Mouse (Mus musculus): ENCODE data around the gene Ano10. TPM values are rescaled to one million over a fixed set of nuclear protein-coding genes. Genes with fewer than 3 reads are reported as not detected.

Ano10 gene
- polyA plus RNA-seq, 1 experiment from 2014 or later, result 38.6 TPM

DNA sequence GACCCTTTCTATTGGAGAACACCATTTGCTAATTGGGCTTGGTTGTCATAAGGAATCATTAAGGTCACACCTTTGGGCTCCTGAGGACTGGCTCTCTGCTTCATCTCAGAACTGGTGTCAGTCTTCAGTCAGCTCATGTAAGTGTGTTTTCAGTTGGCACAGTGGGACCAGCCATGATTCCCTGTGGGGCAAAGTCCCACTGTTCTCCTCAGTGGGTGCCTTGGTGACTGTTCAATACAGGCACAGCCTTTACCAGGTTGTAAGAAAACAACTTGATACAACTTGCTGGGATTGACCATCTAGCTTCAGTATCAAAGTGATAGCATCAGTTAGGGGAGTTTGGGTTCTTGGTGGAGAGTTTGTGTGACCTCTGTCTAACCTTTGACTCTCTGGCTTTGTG is 148.5 kb downstream of the Ano10 start:
- Histone ChIP-seq H3K36me3 (ENCODE audit: control insufficient read depth, insufficient read depth, low read length) (peaks cover 11% of the 10 kb centered on the region; the same call in 1 of the 2 replicates), H3K27ac (ENCODE audit: low read length) (0 out of 2 replicates have a peak overlapping the region, but pooled peaks have one; percentile 26), H3K4me1 (ENCODE audit: control insufficient read depth, insufficient read depth, low read length) (peaks cover 21% of the 10 kb centered on the region), H3K9ac (ENCODE audit: low read length) (no peak overlapping the region), H3K4me3 (replicated peaks; ENCODE audit: low read length) (no peak overlapping the region), H3K9me3 (replicated peaks; ENCODE audit: control insufficient read depth, low read length) (no peaks in the 10 kb centered on the region), H3K27me3 (ENCODE audit: control insufficient read depth, insufficient read depth, low read length) (no peaks in the 10 kb centered on the region), H3K4me2 (ENCODE audit: low read depth, low read length) (no peak overlapping the region)
- ATAC-seq (ENCODE audit: insufficient read depth, low FRiP score), result no peak

DNA sequence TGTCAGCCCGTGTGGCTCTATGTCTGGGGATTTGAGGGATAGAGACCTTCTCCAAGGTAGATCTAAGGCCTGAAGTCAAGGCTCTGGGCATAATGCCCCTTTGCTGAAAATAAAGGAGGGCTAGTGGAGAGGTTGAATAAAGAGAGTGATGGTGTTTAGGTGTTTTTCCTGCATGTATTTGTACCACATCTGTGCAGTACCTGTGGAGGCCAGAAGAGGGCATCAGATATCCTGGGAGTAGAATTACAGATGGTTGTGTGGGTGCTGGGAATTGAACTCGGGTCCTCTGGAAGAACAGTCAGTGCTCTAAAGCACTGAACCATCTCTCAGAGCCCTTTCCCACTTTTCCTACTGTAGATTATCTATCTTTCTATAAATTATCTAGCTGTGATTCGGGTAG is 149.4 kb downstream of the Ano10 start:
- Histone ChIP-seq H3K27ac (ENCODE audit: low read length) (no peak overlapping the region), H3K4me2 (ENCODE audit: low read depth, low read length) (no peak overlapping the region), H3K9me3 (replicated peaks; ENCODE audit: control insufficient read depth, low read length) (no peaks in the 10 kb centered on the region), H3K4me3 (replicated peaks; ENCODE audit: low read length) (no peak overlapping the region), H3K27me3 (ENCODE audit: control insufficient read depth, insufficient read depth, low read length) (no peaks in the 10 kb centered on the region), H3K36me3 (ENCODE audit: control insufficient read depth, insufficient read depth, low read length) (peaks cover 11% of the 10 kb centered on the region; the same call in 1 of the 2 replicates), H3K4me1 (ENCODE audit: control insufficient read depth, insufficient read depth, low read length) (peaks cover 21% of the 10 kb centered on the region), H3K9ac (ENCODE audit: low read length) (no peak overlapping the region)
- no peak for ATAC-seq (ENCODE audit: insufficient read depth, low FRiP score)
- 94% methylated on average over 3 of the region's 3 CpGs for WGBS

DNA sequence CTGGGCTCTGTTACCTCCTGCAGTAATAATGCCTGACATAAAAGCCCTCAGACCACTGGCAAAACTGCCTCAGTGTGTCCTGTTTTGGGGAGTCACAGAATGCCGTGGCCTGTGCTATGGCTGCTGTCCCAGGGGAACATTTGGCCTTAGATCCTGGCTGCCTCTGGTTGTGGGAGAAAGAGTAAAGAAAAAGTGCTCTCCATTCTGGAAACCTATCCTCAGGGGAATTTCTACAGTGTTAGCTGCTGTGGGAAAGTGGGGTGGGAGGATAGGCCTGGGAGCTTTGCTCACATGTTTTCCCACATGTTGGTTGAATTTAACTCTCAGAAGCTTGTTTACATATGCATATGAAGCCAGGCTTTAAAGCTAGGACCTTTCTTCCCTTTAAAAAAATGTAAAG is 151.0 kb downstream of the Ano10 start:
- WGBS, result 76% methylated on average over 1 of the region's 1 CpGs
- Histone ChIP-seq H3K36me3 (ENCODE audit: control insufficient read depth, insufficient read depth, low read length) (peaks cover 11% of the 10 kb centered on the region; the same call in 1 of the 2 replicates), H3K9me3 (replicated peaks; ENCODE audit: control insufficient read depth, low read length) (no peaks in the 10 kb centered on the region), H3K27ac (ENCODE audit: low read length) (0 out of 2 replicates have a peak overlapping the region, but pooled peaks have one; percentile 21), H3K4me2 (ENCODE audit: low read depth, low read length) (no peak overlapping the region), H3K4me1 (ENCODE audit: control insufficient read depth, insufficient read depth, low read length) (peaks cover 17% of the 10 kb centered on the region), H3K4me3 (replicated peaks; ENCODE audit: low read length) (no peak overlapping the region), H3K9ac (ENCODE audit: low read length) (no peak overlapping the region), H3K27me3 (ENCODE audit: control insufficient read depth, insufficient read depth, low read length) (no peaks in the 10 kb centered on the region)
- no peak for ATAC-seq (ENCODE audit: insufficient read depth, low FRiP score)

DNA sequence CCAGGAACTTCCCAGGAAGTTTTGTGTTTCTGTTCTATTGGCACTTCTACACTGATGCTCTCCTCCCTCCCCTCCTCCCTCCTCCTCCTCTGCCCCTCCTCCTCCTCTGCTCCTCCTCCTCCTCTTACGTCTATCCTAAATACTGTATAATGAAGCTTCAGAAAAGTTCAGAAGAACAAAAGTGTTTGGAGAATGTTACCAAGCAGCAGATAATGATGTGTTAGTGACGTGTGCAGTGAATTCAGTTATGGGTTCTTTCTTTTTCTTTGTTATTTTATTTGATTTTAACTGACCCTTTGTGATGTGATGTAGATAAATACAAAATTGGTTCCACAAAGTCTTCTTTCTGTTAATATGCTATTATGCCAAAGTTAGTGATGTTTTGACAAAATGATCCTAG is 155.0 kb downstream of the Ano10 start:
- Histone ChIP-seq H3K27me3 (ENCODE audit: control insufficient read depth, insufficient read depth, low read length) (no peaks in the 10 kb centered on the region), H3K36me3 (ENCODE audit: control insufficient read depth, insufficient read depth, low read length) (peaks cover 1% of the 10 kb centered on the region; the same call in 1 of the 2 replicates), H3K9me3 (replicated peaks; ENCODE audit: control insufficient read depth, low read length) (no peaks in the 10 kb centered on the region), H3K4me1 (ENCODE audit: control insufficient read depth, insufficient read depth, low read length) (peaks cover 22% of the 10 kb centered on the region), H3K4me3 (replicated peaks; ENCODE audit: low read length) (no peak overlapping the region), H3K9ac (ENCODE audit: low read length) (no peak overlapping the region), H3K27ac (ENCODE audit: low read length) (no peak overlapping the region), H3K4me2 (ENCODE audit: low read depth, low read length) (no peak overlapping the region)
- no peak for ATAC-seq (ENCODE audit: insufficient read depth, low FRiP score)
- 44% methylated on average over 2 of the region's 2 CpGs for WGBS

DNA sequence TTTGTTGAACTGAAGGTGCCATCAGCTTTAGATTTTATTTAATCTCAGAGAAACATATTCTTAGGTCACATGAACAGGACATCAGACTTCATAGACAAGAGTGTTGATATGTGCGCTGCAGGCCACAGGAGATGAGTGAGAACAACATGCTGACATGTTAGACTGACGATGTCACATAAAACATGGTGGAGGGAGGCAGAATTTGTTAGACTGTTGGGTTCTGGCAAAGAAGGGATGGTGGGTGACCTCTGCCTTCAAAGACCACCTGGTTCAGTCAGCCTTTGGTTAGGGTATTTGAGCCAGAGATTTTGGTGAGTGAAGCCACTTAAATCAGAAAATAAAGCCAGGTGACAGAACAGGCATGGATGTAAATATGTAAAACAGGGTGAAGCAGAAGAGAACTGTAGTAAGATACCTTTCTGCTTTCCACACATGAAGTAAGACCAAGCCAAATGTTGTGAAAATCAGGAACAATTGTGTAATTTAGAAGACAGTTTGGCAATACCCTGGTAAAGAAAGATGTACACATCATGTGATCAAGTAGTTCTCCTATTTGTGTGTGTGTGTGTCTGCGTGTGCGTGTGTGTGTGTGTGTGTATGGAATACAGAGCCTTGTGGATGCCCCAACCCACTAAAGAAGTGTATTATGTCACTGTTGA is 155.7 kb downstream of the Ano10 start:
- Histone ChIP-seq H3K9me3 (replicated peaks; ENCODE audit: control insufficient read depth, low read length) (no peaks in the 10 kb centered on the region), H3K9ac (ENCODE audit: low read length) (no peak overlapping the region), H3K4me2 (ENCODE audit: low read depth, low read length) (no peak overlapping the region), H3K36me3 (ENCODE audit: control insufficient read depth, insufficient read depth, low read length) (no peaks in the 10 kb centered on the region), H3K4me3 (replicated peaks; ENCODE audit: low read length) (no peak overlapping the region), H3K27ac (ENCODE audit: low read length) (no peak overlapping the region), H3K27me3 (ENCODE audit: control insufficient read depth, insufficient read depth, low read length) (no peaks in the 10 kb centered on the region), H3K4me1 (ENCODE audit: control insufficient read depth, insufficient read depth, low read length) (peaks cover 22% of the 10 kb centered on the region)
- WGBS, result 94% methylated on average over 4 of the region's 4 CpGs
- no peak for ATAC-seq (ENCODE audit: insufficient read depth, low FRiP score)

DNA sequence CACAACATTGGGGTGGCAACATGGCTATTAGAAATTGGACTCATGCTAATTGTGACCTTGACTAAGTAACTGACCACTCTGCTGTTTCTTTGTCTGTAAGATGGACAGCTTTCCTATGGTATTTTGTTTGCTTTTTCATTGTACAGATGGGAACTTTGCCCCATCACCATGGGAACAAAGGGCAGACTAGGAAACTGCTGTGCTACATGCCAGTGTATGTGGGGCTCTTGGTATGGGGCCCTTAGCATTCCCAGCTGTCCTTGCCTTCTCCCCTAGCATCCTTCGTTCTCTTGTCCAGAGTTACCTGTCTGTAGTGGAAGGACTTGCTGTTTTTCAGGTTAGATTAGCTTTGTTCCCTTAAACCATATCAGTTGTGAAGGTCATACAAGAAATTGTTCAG is 156.3 kb downstream of the Ano10 start:
- H3K4me3 ChIP-seq (replicated peaks; ENCODE audit: low read length), result no peak overlapping the region
- no peak overlapping the region for H3K4me2 ChIP-seq (ENCODE audit: low read depth, low read length)
- peaks cover 18% of the 10 kb centered on the region for H3K4me1 ChIP-seq (ENCODE audit: control insufficient read depth, insufficient read depth, low read length)
- H3K27ac ChIP-seq (ENCODE audit: low read length), result no peak overlapping the region
- H3K9ac ChIP-seq (ENCODE audit: low read length), result no peak overlapping the region
- no peak for ATAC-seq (ENCODE audit: insufficient read depth, low FRiP score)
- no peaks in the 10 kb centered on the region for H3K27me3 ChIP-seq (ENCODE audit: control insufficient read depth, insufficient read depth, low read length)
- no peaks in the 10 kb centered on the region for H3K36me3 ChIP-seq (ENCODE audit: control insufficient read depth, insufficient read depth, low read length)
- 63% methylated on average over 1 of the region's 1 CpGs for WGBS
- H3K9me3 ChIP-seq (replicated peaks; ENCODE audit: control insufficient read depth, low read length), result no peaks in the 10 kb centered on the region

DNA sequence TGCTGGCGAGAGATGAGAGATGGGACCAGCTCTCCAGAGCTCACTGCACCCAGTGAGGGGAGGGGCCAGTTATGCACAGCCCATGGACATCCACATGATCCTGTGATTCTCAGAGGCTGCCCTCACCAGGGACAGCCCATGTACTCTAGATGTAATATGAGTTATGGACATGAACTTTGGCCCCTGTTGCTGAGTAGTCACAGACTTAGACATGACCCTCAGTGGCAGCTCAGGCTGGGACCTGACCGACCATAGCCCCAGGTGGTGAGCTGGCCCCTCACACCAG is 158.4 kb downstream of the Ano10 start:
- Histone ChIP-seq H3K36me3 (ENCODE audit: control insufficient read depth, insufficient read depth, low read length) (no peaks in the 10 kb centered on the region), H3K4me1 (ENCODE audit: control insufficient read depth, insufficient read depth, low read length) (peaks cover 13% of the 10 kb centered on the region), H3K4me2 (ENCODE audit: low read depth, low read length) (no peak overlapping the region), H3K9ac (ENCODE audit: low read length) (no peak overlapping the region), H3K4me3 (replicated peaks; ENCODE audit: low read length) (no peak overlapping the region), H3K27me3 (ENCODE audit: control insufficient read depth, insufficient read depth, low read length) (no peaks in the 10 kb centered on the region), H3K9me3 (replicated peaks; ENCODE audit: control insufficient read depth, low read length) (no peaks in the 10 kb centered on the region), H3K27ac (ENCODE audit: low read length) (no peak overlapping the region)
- ATAC-seq (ENCODE audit: insufficient read depth, low FRiP score), result peak; percentile 57; the same call in 1 of the 2 replicates
- 79% methylated on average over 2 of the region's 2 CpGs for WGBS

DNA sequence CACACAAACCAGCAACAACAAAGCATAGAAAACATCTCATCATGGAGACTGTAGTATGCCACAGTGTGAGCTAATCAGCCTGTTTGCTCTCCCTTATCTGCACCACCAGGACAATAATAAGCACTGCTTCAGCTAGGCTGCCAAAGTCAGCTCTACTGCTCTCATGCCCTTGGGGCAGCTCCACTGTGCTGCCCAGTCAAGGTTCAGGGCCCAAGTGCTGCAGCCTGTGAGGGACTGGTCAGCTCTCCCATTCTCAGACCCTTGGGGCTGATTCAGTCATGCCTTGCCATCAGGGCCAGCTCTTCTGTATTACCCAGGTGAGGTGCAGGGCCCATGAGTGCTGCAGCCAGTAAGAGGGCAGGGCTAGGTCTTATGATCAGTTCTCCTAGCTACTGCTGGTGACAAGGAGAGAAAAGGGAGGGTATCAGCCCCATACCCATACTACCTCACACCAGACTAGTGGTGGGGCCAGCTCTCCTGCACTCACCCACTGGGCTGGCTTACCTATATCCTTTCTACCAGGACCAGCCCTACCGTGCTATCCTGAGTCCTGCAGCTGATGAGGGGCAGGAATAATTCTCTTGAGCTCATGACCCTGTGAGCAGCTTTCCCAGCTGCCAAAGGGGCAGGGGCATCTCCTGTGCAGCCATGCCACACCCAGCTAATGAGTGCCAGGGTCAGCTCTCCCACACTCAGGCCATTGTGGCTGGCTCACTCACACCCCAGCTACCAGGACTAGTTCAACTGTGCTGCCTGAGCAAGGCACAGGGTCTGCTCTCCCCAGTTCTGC is 158.9 kb downstream of the Ano10 start:
- peak; percentile 19; the same call in 1 of the 2 replicates for ATAC-seq (ENCODE audit: insufficient read depth, low FRiP score)
- H3K4me3 ChIP-seq (replicated peaks; ENCODE audit: low read length), result no peak overlapping the region
- no peak overlapping the region for H3K9ac ChIP-seq (ENCODE audit: low read length)
- no peaks in the 10 kb centered on the region for H3K9me3 ChIP-seq (replicated peaks; ENCODE audit: control insufficient read depth, low read length)
- H3K4me2 ChIP-seq (ENCODE audit: low read depth, low read length), result no peak overlapping the region
- WGBS, result 37% methylated on average over 1 of the region's 1 CpGs
- H3K4me1 ChIP-seq (ENCODE audit: control insufficient read depth, insufficient read depth, low read length), result peaks cover 19% of the 10 kb centered on the region
- H3K27me3 ChIP-seq (ENCODE audit: control insufficient read depth, insufficient read depth, low read length), result no peaks in the 10 kb centered on the region
- H3K27ac ChIP-seq (ENCODE audit: low read length), result no peak overlapping the region
- no peaks in the 10 kb centered on the region for H3K36me3 ChIP-seq (ENCODE audit: control insufficient read depth, insufficient read depth, low read length)

DNA sequence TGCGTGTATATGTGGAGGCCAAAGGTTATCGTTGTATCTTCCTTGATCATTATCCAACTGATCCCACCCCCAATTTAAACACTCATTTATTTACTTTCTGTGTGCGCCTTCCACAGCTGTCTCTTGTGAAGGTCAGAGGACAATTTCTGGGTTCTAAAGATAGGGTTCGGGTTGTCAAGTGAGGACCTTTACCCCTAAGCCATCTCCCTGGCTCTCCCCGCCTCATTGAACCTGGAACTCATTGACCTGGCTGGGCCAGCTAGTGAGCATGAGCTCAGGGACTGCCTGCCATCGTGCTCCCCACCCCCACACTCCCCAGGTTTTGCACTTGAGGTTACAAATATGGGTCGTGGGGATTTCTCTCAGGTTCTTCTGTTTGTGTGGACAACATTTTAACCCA is 162.1 kb downstream of the Ano10 start:
- 63% methylated on average over 7 of the region's 7 CpGs for WGBS
- ATAC-seq (ENCODE audit: insufficient read depth, low FRiP score), result no peak

More for the DNA sequence above, 162.1 kb downstream of the Ano10 start:
- no peaks in the 10 kb centered on the region for H3K36me3 ChIP-seq (ENCODE audit: control insufficient read depth, insufficient read depth, low read length)
- H3K4me1 ChIP-seq (ENCODE audit: control insufficient read depth, insufficient read depth, low read length), result peaks cover 20% of the 10 kb centered on the region
- H3K27me3 ChIP-seq (ENCODE audit: control insufficient read depth, insufficient read depth, low read length), result no peaks in the 10 kb centered on the region
- no peak overlapping the region for H3K4me3 ChIP-seq (replicated peaks; ENCODE audit: low read length)
- H3K9me3 ChIP-seq (replicated peaks; ENCODE audit: control insufficient read depth, low read length), result no peaks in the 10 kb centered on the region
- no peak overlapping the region for H3K4me2 ChIP-seq (ENCODE audit: low read depth, low read length)
- H3K27ac ChIP-seq (ENCODE audit: low read length), result no peak overlapping the region
- H3K9ac ChIP-seq (ENCODE audit: low read length), result no peak overlapping the region

Measured in stomach, embryonic 16.5 days (tissue).